Mouse (Mus musculus): ENCODE results near the gene Gm20773. TPM values are rescaled to one million over a fixed set of nuclear protein-coding genes. Genes with fewer than 3 reads are reported as not detected.
"Not testable (repeated sequence)": the region's sequence is repeated elsewhere in the genome, so short reads cannot be mapped to it uniquely, and the experiment has no call there.

Gm20773 gene
- total RNA-seq (2014; rRNA removed) (not detected in 2 replicates), polyA plus RNA-seq (2012; rRNA removed) (not detected in 2 replicates)

DNA sequence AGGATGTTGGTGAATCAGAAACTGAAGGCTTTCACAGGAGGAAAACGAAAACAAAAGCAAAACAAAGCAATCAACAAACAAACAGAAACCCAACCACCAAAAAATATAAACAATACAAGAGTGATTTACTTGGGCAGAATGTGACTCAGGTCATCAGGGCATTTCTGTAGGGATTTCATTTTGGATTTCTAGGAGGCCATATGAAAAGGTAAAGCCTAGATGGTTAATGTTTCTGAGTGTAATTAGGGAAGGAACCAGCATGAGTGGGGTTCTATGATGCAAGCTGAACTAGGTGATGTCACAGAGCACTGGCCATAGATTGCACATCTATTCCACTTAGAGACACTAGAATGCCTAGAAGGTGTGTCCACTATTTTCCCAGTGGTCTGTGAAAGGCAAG is at the start of gene Gm20773:
Gene Gm20773 (plus strand): TSS at position 301 of the 400 bp plus-strand sequence.
- not testable (repeated sequence) for H3K27ac ChIP-seq (replicated peaks; ENCODE audit: insufficient read depth, low read depth, low read length); H3K79me2 ChIP-seq (ENCODE audit: control insufficient read depth, insufficient read depth, low read length); H3K4me1 ChIP-seq (ENCODE audit: control insufficient read depth, insufficient read depth, low read length); H3K4me3 ChIP-seq (ENCODE audit: insufficient read depth, low read depth, low read length); H3K9ac ChIP-seq (ENCODE audit: low read depth, low read length); H3K27me3 ChIP-seq (ENCODE audit: control insufficient read depth, insufficient read depth, low read length); DNase-seq (ENCODE audit: extremely low read depth, low read depth, low spot score); H3K36me3 ChIP-seq (ENCODE audit: control insufficient read depth, insufficient read depth, low read length)
- no CpG with 5 or more reads among the region's 1 CpGs for WGBS

DNA sequence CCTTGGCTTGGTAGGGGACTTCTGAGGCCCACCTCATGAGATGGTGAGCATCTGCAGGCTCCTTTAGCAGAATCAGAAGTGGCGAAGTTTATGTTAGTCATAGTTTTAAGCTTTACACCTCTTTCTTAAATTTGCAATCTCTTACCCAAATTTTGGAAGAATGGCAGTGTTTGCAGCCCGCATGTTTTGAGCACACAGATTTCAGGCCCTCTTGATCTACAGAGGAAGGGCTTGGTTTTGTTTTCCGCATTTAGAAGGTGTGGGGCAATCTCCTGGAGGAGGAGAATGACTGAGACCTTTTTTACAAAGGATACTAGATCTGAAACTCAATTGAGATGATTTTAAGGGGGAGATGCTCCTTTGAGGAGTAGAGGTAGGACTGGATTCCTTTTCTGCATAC is 28.3 kb upstream of the Gm20773 start, which contains the start of gene Gm21866:
Gene Gm21866 (minus strand): TSS at position 101 of the 400 bp plus-strand sequence.
- H3K27me3 ChIP-seq (ENCODE audit: control insufficient read depth, insufficient read depth, low read length); H3K9ac ChIP-seq (ENCODE audit: low read depth, low read length); H3K27ac ChIP-seq (replicated peaks; ENCODE audit: insufficient read depth, low read depth, low read length); H3K4me1 ChIP-seq (ENCODE audit: control insufficient read depth, insufficient read depth, low read length); H3K4me3 ChIP-seq (ENCODE audit: insufficient read depth, low read depth, low read length); DNase-seq (ENCODE audit: extremely low read depth, low read depth, low spot score); H3K36me3 ChIP-seq (ENCODE audit: control insufficient read depth, insufficient read depth, low read length); H3K79me2 ChIP-seq (ENCODE audit: control insufficient read depth, insufficient read depth, low read length): not testable (repeated sequence)
- WGBS, result 84% methylated on average over 2 of the region's 3 CpGs

Other genes with a start within 250 kb of the Gm20773 start
- not detected in 2 replicates for gene Gm21440, start 241.6 kb upstream of the Gm20773 start, total RNA-seq (2014; rRNA removed)
- not detected in 2 replicates for gene Gm21440, start 241.6 kb upstream of the Gm20773 start, polyA plus RNA-seq (2012; rRNA removed)
- not detected in 2 replicates for gene Gm21454, start 241.6 kb upstream of the Gm20773 start, total RNA-seq (2014; rRNA removed)
- not detected in 2 replicates for gene Gm21454, start 241.6 kb upstream of the Gm20773 start, polyA plus RNA-seq (2012; rRNA removed)
- gene Gm21725, start 145.0 kb upstream of the Gm20773 start, total RNA-seq (2014; rRNA removed), result not detected in 2 replicates
- not detected in 2 replicates for gene Gm21725, start 145.0 kb upstream of the Gm20773 start, polyA plus RNA-seq (2012; rRNA removed)
- gene Gm21866, start 28.4 kb upstream of the Gm20773 start, total RNA-seq (2014; rRNA removed), result not detected in 2 replicates
- gene Gm21866, start 28.4 kb upstream of the Gm20773 start, polyA plus RNA-seq (2012; rRNA removed), result not detected in 2 replicates

Measured in liver, adult 2 months (tissue).